Mouse (Mus musculus) myocyte (in vitro differentiated cells): ENCODE measurements around the gene Plk3. TPM values are rescaled to one million over a fixed set of nuclear protein-coding genes. Genes with fewer than 3 reads are reported as not detected.

Source experiments
- H3K27me3 ChIP-seq: one replicate; pipeline ENCODE4 v1.6.1; 2011; ENCODE audit not compliant: control insufficient read depth, insufficient read depth, insufficient read length
- H3K36me3 ChIP-seq: one replicate; pipeline ENCODE4 v1.6.1; 2011; ENCODE audit not compliant: control insufficient read depth, insufficient read depth
- H3K4me2 ChIP-seq: one replicate; pipeline ENCODE4 v1.6.1; 2011; ENCODE audit warnings: low read depth, control low read depth
- H3K4me3 ChIP-seq: one replicate; pipeline ENCODE4 v1.5.1; 2011; ENCODE audit warnings: mild to moderate bottlenecking, control low read depth, moderate library complexity
- H3K79me2 ChIP-seq: one replicate; pipeline ENCODE4 v1.6.1; 2011; ENCODE audit not compliant: control insufficient read depth, insufficient read depth
- H3ac ChIP-seq: one replicate; pipeline ENCODE4 v1.6.1; 2011; ENCODE audit not compliant: control insufficient read depth, insufficient read length
- CEBPB ChIP-seq: IDR thresholded peaks from 2 replicates; pipeline ENCODE4 v1.6.1; 2011; ENCODE audit warnings: mild to moderate bottlenecking, moderate library complexity; ENCODE audit not compliant: poor library complexity, insufficient read depth, severe bottlenecking
- E2F4 ChIP-seq: IDR thresholded peaks from one replicate; pipeline ENCODE4 v1.6.1; 2011; ENCODE audit warnings: mild to moderate bottlenecking, control low read depth, moderate library complexity; ENCODE audit not compliant: insufficient read depth
- MAX ChIP-seq: IDR thresholded peaks from one replicate; pipeline ENCODE4 v1.6.1; 2011; ENCODE audit warnings: low read depth, mild to moderate bottlenecking, control low read depth
- MYOD1 ChIP-seq, 3 experiments: IDR thresholded peaks; one replicate each; pipeline ENCODE4 v1.6.1; 2011; ENCODE audit warnings: control low read depth in 2 of 3, low read depth in 2 of 3, mild to moderate bottlenecking in 2 of 3, moderate library complexity in 1 of 3; ENCODE audit not compliant: insufficient read length in 2 of 3, control insufficient read depth in 1 of 3
- MYOG ChIP-seq, 3 experiments: IDR thresholded peaks; one replicate each; pipeline ENCODE4 v1.6.1; 2011; ENCODE audit warnings: control low read depth in 2 of 3, low read depth in 2 of 3, mild to moderate bottlenecking in 2 of 3; ENCODE audit not compliant: insufficient read length in 2 of 3, control insufficient read depth in 1 of 3, insufficient read depth in 1 of 3
- POLR2A ChIP-seq: IDR thresholded peaks from one replicate; pipeline ENCODE4 v1.6.1; 2011; ENCODE audit warnings: low read depth, mild to moderate bottlenecking, control low read depth, moderate library complexity; ENCODE audit not compliant: insufficient read length
- POLR2AphosphoS2 ChIP-seq: IDR thresholded peaks from one replicate; pipeline ENCODE4 v1.6.1; 2011; ENCODE audit warnings: low read depth, control low read depth; ENCODE audit not compliant: insufficient read length
- REST ChIP-seq: IDR thresholded peaks from one replicate; pipeline ENCODE4 v1.6.1; 2011; ENCODE audit warnings: mild to moderate bottlenecking, control low read depth, moderate library complexity; ENCODE audit not compliant: insufficient read depth, insufficient read length
- SRF ChIP-seq: IDR thresholded peaks from one replicate; pipeline ENCODE4 v1.6.1; 2011; ENCODE audit warnings: low read depth; ENCODE audit not compliant: control insufficient read depth, insufficient read length
- TCF12 ChIP-seq: IDR thresholded peaks from one replicate; pipeline ENCODE4 v1.6.1; 2011; ENCODE audit warnings: mild to moderate bottlenecking, control low read depth; ENCODE audit not compliant: poor library complexity, insufficient read depth, severe bottlenecking
- TCF3 ChIP-seq: IDR thresholded peaks from one replicate; pipeline ENCODE4 v1.6.1; 2011; ENCODE audit warnings: low read depth, control low read depth; ENCODE audit not compliant: insufficient read length
- USF1 ChIP-seq: IDR thresholded peaks from one replicate; pipeline ENCODE4 v1.6.1; 2011; ENCODE audit warnings: low read depth, mild to moderate bottlenecking, control low read depth, moderate library complexity
- polyA plus RNA-seq: library from polyadenylated mRNA; unstranded; fragments of >200 nt; fragmentation: generic; extraction: Trizol; gene quantifications from one replicate; pipeline ENCODE4 v1.2.1, GENCODE M21; 2012; ENCODE audit warnings: missing spikeins

Plk3 gene
- polyA plus RNA-seq, 1 experiment = 17.4 TPM

DNA sequence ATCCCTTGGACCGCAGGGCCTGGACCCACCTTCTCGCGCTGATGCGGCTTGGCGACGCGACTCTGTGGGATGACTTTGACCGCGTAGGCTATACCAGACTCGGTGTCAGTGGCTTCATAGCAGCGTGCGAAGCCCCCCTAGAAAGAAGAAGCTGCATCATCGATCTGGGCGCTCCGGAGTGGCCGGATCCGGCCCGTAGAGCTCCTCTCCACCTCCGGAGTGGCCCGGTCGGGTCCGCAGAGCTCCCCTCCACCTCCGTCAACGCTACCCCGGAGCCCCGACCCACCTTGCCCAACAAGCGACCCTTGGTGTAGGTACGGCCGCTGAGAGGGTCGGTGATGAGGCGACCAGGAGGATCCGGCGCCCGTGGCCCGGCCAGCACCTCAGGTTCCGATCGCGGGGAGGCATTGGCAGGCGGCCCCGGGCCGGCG, 382 bp downstream of the Plk3 start:
- Histone ChIP-seq H3K27me3 (no peaks in the 10 kb centered on the region), H3ac (peak overlapping the region; percentile 60), H3K36me3 (peaks cover 8% of the 10 kb centered on the region), H3K4me3 (peak overlapping the region; percentile 62), H3K79me2 (peaks cover 12% of the 10 kb centered on the region), H3K4me2 (peak overlapping the region; percentile 73)
- TF ChIP-seq MAX (no peak), CEBPB (no peak), TCF12 (no peak), E2F4 (no peak), TCF3 (no peak), MYOG (IDR thresholded peaks at IDR 0.05; ENCODE audit: control insufficient read depth in 1 of 3, insufficient read depth in 1 of 3, insufficient read length in 2 of 3, low read depth in 2 of 3) (no peak), MYOD1 (IDR thresholded peaks at IDR 0.05; ENCODE audit: control insufficient read depth in 1 of 3, insufficient read length in 2 of 3, low read depth in 2 of 3) (no peak), SRF (no peak), USF1 (no peak), REST (no peak), POLR2AphosphoS2 (no peak), POLR2A (no peak)

DNA sequence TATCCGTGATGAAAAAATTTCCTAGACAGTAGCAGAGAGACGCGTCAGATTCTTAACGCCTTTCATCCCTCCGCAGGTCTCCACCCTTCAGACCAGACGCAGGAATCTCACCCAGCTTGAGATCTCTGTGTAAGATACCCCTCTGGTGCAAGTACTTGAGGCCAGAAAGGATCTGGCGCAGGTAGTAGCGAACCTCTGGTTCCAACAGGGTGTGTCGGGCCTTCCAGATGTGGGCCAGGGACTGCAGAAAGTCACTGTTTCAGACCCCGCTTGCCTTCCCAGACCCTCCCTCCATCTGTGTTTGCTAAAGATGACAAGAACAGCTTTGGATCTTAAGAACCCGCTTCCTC, 994 bp downstream of the Plk3 start:
- TF ChIP-seq REST (no peak), SRF (no peak), POLR2AphosphoS2 (no peak), CEBPB (no peak), MAX (no peak), USF1 (no peak), E2F4 (no peak), MYOG (IDR thresholded peaks at IDR 0.05; ENCODE audit: control insufficient read depth in 1 of 3, insufficient read depth in 1 of 3, insufficient read length in 2 of 3, low read depth in 2 of 3) (no peak), MYOD1 (IDR thresholded peaks at IDR 0.05; ENCODE audit: control insufficient read depth in 1 of 3, insufficient read length in 2 of 3, low read depth in 2 of 3) (no peak)
- peak overlapping the region; percentile 60 for H3ac ChIP-seq
- H3K79me2 ChIP-seq = peaks cover 12% of the 10 kb centered on the region
- peak overlapping the region; percentile 62 for H3K4me3 ChIP-seq
- H3K4me2 ChIP-seq = peak overlapping the region; percentile 73
- H3K36me3 ChIP-seq = peaks cover 9% of the 10 kb centered on the region
- H3K27me3 ChIP-seq = no peaks in the 10 kb centered on the region

DNA sequence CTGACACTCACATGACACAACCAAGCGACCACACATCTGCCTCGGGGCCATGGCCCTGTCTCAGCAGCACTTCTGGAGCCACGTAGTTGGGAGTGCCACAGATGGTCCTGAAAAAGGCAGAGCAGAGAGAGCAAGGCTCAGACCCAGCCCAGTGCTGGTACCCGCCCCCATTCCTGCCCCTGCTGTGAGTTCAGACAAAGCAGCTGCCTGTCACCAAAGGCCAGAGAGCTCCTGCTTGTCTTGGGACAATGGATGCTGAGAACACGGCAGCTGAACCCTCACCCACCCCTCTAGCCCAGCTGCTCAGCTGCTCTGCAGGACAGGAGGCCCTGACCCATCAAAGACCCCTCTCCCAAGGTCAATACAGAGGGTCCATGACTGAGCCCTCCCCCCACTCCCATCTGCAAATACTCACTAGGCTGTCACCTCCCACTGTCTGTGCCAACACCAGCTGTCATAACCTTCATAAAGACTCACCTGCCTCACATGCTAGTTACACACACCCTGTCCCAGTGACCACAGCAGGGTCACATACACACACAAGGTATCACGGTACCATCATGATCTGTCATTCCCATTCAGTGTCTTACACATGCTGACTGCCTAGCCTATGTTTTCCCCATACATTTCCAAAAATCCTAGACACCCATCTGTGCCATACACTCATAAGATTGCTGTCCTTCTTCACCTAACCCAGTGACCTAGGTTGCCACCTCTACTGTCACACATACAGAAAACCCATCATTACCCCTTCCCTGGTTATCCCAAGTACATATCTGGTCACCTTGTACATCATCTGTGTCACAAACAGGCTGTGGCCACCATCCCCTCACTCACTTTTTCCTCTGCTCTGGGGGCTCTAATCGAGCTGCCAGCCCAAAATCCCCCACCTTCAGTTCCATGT, 1.6 kb downstream of the Plk3 start:
- TF ChIP-seq MYOD1 (IDR thresholded peaks at IDR 0.05; ENCODE audit: control insufficient read depth in 1 of 3, insufficient read length in 2 of 3, low read depth in 2 of 3) (peak in 1 of 3 experiments; percentile 12), MYOG (IDR thresholded peaks at IDR 0.05; ENCODE audit: control insufficient read depth in 1 of 3, insufficient read depth in 1 of 3, insufficient read length in 2 of 3, low read depth in 2 of 3) (peak; percentile 7 to 78 (median 64)), E2F4 (no peak)

DNA sequence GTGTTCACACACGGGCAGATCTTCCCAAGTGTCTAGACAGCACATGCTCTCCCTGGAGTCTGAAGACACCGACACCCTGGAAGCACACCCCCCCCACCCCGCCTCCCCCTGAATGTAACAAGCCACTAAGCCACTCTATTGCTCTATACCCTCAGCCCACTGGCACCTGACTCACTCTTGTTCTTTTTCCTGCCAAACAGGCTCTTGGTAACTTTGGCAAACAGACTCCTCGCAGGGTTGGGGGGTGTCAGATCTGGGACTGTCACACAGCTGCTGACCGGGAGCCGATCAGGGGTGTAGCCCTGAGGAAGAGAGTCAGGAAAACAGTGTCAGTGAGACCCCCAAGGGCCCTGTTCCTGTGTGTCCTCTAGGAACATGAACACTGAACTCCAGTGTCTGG, 2.6 kb downstream of the Plk3 start:
- Histone ChIP-seq H3K79me2 (peaks cover 12% of the 10 kb centered on the region), H3K4me3 (no peak overlapping the region), H3K36me3 (peaks cover 9% of the 10 kb centered on the region), H3ac (no peak overlapping the region), H3K27me3 (no peaks in the 10 kb centered on the region), H3K4me2 (no peak overlapping the region)
- TF ChIP-seq CEBPB (no peak), MYOD1 (IDR thresholded peaks at IDR 0.05; ENCODE audit: control insufficient read depth in 1 of 3, insufficient read length in 2 of 3, low read depth in 2 of 3) (no peak), TCF3 (no peak), E2F4 (no peak), POLR2AphosphoS2 (no peak), SRF (no peak), TCF12 (no peak), MYOG (IDR thresholded peaks at IDR 0.05; ENCODE audit: control insufficient read depth in 1 of 3, insufficient read depth in 1 of 3, insufficient read length in 2 of 3, low read depth in 2 of 3) (no peak), USF1 (no peak)

More for the DNA sequence above, 1.6 kb downstream of the Plk3 start:
- peak overlapping the region; percentile 73 for H3K4me2 ChIP-seq
- H3K36me3 ChIP-seq = peaks cover 9% of the 10 kb centered on the region
- no peaks in the 10 kb centered on the region for H3K27me3 ChIP-seq
- peaks cover 12% of the 10 kb centered on the region for H3K79me2 ChIP-seq
- H3ac ChIP-seq = peak overlapping the region; percentile 60
- peak overlapping the region; percentile 62 for H3K4me3 ChIP-seq

DNA sequence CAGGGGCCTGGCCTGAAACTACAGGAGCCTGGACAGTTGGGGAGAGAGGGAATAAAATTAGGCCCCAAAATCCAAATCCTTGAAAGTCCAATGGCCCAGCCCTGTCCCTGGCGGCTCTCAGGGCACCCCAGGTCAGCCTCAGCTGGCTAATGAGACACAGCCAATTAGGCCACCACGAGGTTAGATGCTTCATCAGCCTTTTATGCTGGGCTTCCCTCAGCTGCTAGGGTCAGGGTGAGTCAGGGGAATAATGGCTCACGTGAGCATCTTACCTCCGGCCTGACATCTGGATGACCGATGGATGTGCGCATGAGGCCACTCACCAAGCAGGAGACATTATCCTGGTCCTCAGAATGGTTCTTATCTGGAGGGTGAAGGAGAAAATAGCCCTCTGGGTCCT, 3.0 kb downstream of the Plk3 start:
- peak in 1 of 3 experiments; percentile 46 for TF ChIP-seq MYOD1 (IDR thresholded peaks at IDR 0.05; ENCODE audit: control insufficient read depth in 1 of 3, insufficient read length in 2 of 3, low read depth in 2 of 3)
- no peak for TF ChIP-seq POLR2A
- no peaks in the 10 kb centered on the region for H3K27me3 ChIP-seq
- peaks cover 9% of the 10 kb centered on the region for H3K36me3 ChIP-seq

More for the DNA sequence above, 3.0 kb downstream of the Plk3 start:
- H3ac ChIP-seq = no peak overlapping the region
- peaks cover 12% of the 10 kb centered on the region for H3K79me2 ChIP-seq
- no peak overlapping the region for H3K4me3 ChIP-seq
- H3K4me2 ChIP-seq = no peak overlapping the region
